Mouse (Mus musculus) left cerebral cortex, postnatal 4 days (tissue): ENCODE measurements at regions not wholly inside any gene's neighbourhood (a gene's known extent, or its start where the extent isn't known, plus 50 kb on each side); places are given as distances from the start of the nearest gene placed in this dataset.

Experiments
- DNase-seq: peaks from one replicate; pipeline ENCODE4 v3.0.0-alpha.2; 2022
- intact Hi-C: fragments of 180-260 bp; cut with DNase I; formaldehyde crosslinking; loops from one replicate; pipeline ENCODE4 v1.15.1; 2025

- intact Hi-C loops, result no loop called here
- DNase-seq, result no peak
Measured at GRCm38 (mm10) chr19:37754024-37754423, 56.4 kb downstream of the Cyp26a1 start.

- intact Hi-C loops, result no loop called here
- DNase-seq, result no peak
Measured at GRCm38 (mm10) chr19:37755372-37755771, 57.8 kb downstream of the Cyp26a1 start.

GRCm38 (mm10) chr19:37769376-37769775, 71.8 kb downstream of the Cyp26a1 start:
- no peak for DNase-seq

DNA sequence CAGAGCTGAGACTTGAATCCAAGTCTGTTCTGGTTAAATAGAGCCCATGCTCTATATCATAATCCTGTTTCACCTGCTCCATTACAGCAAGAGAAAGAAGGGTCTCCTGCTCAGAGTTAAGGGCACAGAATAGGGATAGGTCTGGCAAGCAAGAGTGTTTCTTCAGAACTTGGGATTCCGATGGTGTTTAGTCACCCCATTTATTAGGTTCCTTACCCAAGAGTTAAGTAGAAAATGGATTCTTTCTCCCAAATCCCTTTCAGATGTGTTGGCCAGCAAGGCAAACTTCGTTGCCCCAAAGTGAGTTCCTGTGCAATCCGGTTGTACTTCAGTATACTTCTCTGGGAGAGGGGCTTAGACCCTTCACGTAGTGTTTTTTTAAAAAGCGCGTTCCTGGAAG, 74.4 kb downstream of the Cyp26a1 start:
- intact Hi-C loops, result no loop called here
- DNase-seq, result no peak

More at GRCm38 (mm10) chr19:37769376-37769775, 71.8 kb downstream of the Cyp26a1 start:
- intact Hi-C loops, result no loop called here

DNA sequence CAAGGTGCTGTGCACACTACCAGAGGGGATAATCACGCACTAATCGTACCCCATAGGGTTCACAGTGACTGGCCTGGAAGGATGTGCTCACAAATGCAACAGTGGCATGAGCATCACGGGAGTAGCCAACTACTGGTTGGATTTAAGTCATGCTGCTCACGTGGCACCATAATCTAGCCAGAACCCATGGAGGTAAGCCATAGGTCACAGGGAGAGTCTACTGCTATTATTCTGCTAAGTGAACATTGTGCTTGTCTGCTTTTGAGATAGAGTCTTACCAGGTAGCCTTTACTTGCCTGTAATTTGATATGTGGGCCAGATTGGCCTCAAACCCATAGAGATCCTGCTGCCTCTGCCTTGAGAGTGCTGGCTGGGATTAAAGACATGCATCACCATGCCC, 77.0 kb downstream of the Cyp26a1 start:
- DNase-seq, result no peak
- intact Hi-C loops, result no loop called here

DNA sequence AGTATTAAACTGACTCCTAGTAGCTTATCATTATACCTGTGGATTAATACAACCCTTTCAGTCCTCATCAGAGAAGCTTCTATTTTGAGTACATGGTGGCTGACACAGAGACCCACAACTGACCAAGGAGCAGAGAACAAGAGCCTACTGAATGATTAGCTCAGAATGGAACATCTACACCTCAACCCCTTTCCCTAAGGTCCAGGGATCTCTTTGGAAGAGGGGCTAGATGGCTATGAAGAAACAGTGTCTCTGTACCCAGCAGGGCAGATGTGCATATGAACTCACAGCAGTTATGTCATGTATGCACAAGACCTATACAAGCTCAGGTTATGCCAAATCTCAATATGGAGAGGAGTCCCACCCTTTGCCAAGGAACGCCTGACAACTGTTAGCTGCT, 77.4 kb downstream of the Cyp26a1 start:
- intact Hi-C loops, result no loop called here
- DNase-seq, result no peak

DNA sequence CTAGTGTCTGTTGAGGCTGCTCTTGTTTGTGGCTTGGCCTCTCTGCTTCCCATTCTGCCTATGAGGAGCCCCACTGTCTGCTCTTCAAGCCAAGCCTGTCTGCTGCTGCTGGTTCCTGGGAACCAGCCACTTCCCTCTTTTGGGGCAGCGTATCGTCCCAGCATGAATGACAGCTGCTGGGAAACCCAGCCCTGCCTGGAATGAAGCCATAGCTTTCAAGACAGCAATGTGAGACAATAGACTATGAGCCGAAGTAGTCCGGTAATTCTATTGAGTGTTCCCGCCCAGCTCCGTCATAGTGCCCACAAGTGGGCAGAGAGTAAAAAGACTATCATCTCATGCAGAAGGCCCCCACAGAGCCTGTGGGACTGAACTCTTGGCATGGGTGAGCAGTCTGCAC, 80.4 kb downstream of the Cyp26a1 start:
- DNase-seq, result peak; percentile 57
- intact Hi-C loops, result no loop called here

GRCm38 (mm10) chr19:37778568-37778967, 81.0 kb downstream of the Cyp26a1 start:
- no peak for DNase-seq
- intact Hi-C loops, result no loop called here

- no peak for DNase-seq
- intact Hi-C loops, result no loop called here
Measured at GRCm38 (mm10) chr19:37788540-37788939, 90.9 kb downstream of the Cyp26a1 start.

DNA sequence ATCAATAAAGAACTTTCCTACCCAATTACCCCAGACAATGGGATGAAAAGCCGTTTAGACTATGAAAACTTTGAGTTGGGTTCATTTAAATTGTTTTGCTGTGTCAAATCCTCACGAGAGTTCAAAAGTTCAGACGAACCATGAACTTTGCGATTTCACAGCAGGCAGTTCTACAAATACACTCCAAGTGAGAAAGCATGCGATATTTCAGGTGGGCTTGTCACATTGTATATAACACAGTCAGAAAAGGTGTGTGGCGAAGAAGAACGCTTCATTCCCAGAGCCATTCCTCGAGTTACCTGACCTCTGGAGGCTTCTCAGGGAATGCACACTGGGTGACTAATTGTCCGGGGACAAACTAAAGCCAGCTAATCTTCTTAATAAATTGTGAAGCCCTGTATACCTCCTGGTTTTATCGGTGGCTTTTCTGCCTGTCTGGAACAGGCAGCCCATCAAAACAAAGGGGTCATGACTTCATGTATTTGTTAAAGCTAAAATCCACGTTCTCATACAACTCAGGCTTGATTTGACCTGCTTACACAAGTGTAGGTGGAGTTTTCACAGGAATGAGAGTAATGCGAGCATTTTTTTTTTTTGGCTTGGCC, 92.1 kb downstream of the Cyp26a1 start:
- intact Hi-C loops, result no loop called here

GRCm38 (mm10) chr19:37790281-37791073, 92.9 kb downstream of the Cyp26a1 start:
- DNase-seq, result no peak
- intact Hi-C loops, result no loop called here

More for the DNA sequence above, 92.1 kb downstream of the Cyp26a1 start:
- no peak for DNase-seq

GRCm38 (mm10) chr19:37793176-37793575, 95.6 kb downstream of the Cyp26a1 start:
- intact Hi-C loops, result no loop called here
- no peak for DNase-seq

GRCm38 (mm10) chr19:37795552-37796343, 98.2 kb downstream of the Cyp26a1 start:
- DNase-seq, result peak; percentile 51

DNA sequence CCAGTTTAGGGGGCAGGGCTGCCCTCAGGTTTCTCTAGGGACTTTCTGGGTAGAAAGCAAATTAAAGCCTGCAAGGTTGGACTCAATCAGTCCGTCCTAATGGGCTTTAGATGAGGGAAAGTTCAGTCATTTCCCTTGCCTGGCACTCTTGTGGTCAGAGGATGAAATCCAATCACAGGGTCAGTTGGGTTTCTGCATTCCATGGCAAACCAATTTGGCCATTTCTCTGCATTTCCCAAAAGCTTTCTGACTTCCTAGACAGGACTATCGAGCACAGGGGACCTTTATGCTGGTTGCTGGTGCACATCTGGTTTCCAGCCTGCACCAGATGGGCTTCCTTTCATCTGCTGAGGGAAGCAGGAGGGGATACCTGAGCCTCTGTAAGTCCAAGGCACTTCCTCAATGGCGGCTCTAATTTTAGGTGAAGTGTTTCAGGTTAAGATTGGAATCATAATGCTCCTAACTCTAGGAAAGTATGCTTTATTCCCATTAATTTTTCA, 102.6 kb downstream of the Cyp26a1 start:
- no peak for DNase-seq
- intact Hi-C loops, result no loop called here

More at GRCm38 (mm10) chr19:37795552-37796343, 98.2 kb downstream of the Cyp26a1 start:
- intact Hi-C loops, result no loop called here

DNA sequence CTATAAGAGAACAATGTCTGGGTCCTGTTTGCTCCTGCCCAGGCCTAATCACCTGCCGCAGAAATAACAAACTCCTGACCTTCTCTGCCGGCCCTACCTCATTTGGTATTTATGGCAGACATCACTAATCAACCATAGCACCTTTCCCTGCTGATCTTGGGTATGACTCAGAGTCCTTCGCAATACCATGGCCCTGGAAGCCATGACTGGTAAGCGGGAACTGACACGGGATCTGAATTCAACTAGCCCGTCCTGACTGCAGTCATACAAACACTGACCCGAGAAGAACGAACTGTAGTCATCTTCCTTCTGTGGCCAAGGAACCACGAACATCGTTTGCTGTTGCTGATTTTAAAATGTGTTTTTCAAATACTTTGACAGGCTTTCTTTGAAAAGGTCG, 112.1 kb downstream of the Cyp26a1 start:
- intact Hi-C loops, result no loop called here
- DNase-seq, result no peak

DNA sequence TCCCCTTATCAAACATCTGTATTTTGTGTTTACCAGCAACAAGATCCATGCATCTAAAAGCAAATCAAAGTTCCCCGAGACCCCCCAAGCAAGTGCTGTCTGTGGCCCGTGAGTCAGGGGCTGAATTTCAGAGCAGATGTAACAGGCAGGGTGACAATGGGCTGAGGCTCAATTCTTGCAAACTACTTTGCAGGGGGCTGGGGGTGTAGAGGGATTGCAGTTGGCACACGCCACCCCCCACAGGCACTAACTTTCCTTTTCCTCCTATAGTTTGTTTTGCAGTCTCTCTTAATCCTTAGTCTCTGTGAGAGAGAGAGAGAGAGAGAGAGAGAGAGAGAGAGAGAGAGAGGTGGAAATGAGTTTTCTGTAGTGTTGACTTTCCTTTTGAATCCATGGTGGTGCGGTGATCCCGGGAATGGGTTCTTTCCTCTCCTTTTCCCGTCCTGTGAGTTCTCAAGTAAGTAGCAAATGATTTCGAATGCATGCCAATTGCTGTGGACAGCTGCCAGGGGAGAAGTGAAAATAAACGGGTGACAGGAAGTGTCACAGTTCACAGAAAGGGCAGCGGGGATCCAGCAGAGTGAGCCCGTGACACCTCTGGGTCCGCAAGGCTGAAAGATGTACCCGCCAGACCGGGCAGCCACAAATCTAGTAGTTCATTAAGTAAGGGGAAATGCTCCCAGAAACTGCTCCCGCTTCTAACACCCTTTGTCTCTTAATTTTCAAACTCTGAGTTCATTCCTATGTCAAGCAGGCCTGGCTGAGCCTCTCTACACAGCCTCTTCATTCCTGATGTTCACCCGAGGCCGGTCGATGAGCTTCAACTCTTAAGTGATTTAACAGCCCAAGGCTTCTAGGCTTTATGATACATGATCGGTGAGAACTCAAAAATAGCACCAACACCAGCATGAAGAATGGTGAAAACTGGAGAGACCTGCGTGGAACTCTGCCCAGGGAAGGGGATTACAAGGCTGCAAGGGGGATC, 116.8 kb downstream of the Cyp26a1 start:
- intact Hi-C loops, result no loop called here
- no peak for DNase-seq

DNA sequence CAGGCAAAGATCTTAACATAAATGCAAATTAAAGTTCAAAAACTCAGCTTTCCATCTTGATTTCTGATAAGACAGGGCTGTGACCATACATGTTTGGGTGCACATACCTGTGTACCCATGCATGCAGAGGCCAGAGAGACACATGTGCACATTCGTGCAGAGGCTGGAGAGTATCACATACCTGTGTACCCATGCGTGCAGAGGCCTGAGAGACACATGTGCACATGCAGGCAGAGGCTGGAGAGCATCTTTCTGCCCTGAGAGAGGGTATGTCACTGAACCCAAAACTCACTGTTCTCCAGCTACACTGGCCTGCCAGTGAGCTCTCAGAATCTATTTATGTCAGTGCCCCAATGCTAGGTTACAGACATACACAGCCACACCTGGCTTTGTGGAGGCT, 118.0 kb downstream of the Cyp26a1 start:
- intact Hi-C loops, result no loop called here
- no peak for DNase-seq

- intact Hi-C loops, result no loop called here
- DNase-seq, result no peak
Measured at GRCm38 (mm10) chr19:37821243-37821642, 123.6 kb downstream of the Cyp26a1 start.

DNA sequence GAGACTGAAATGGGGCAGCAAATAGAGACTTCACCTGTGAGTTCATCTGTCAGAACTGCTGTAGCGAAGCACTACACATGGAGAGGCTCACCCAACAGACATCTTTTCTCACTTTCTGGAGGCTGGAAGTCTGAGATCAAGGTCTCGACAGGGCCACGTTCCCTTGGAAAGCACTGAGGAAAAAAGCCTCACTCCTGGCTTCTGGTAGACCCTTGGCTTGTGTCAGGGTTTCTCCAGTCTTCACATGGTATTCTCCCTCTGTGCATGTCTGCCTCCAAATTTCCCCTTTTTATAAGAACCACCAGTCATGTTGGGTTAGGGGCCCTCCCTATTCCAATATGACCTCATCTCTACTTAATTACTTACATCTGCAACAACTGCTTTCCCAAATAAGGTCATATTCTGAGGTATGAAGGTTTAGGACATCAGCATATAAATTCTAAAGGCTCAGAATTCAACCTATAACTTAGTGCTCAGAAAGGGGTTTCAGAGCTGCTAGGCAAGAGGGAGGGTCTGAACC, 124.1 kb downstream of the Cyp26a1 start:
- intact Hi-C loops, result no loop called here
- DNase-seq, result no peak

DNA sequence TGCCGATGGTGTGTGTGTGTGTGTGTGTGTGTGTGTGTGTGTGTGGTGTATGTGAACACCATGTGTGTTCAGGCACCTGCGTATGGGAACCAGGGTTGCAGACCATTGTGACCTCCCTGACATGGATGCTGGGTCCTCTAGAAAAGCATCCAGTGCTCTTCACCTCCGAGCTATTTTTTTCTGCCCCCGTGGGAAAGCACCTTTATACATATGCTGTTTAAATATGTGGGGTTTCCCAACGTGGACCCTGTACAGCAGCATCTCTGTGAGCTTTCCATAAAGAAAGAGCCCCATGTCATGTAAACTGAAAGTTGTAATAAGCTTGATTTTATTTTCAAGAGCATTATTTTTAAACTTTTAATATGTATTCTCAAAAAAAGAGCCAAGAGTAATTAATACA, 126.6 kb downstream of the Cyp26a1 start:
- intact Hi-C loops, result no loop called here
- no peak for DNase-seq
